Mouse (Mus musculus) G1E (cell line): Measurements from ENCODE around the gene Myo1d.

Source experiments
- CTCF ChIP-seq: IDR thresholded peaks from 2 replicates; pipeline ENCODE4 v1.5.1; 2012; ENCODE audit warnings: low read depth, low read length, inconsistent platforms, mixed read lengths
- GATA1 ChIP-seq: IDR thresholded peaks from 2 replicates; pipeline ENCODE4 v1.6.1; 2012; ENCODE audit warnings: borderline replicate concordance, low read length, inconsistent platforms, mixed read lengths
- GATA2 ChIP-seq: IDR thresholded peaks from 2 replicates; pipeline ENCODE4 v1.6.1; 2012; ENCODE audit warnings: low read depth, low read length, inconsistent platforms, borderline replicate concordance
- POLR2AphosphoS5 ChIP-seq: IDR thresholded peaks from 2 replicates; pipeline ENCODE4 v1.6.1; 2012; ENCODE audit warnings: low read depth, low read length, inconsistent platforms; ENCODE audit not compliant: insufficient replicate concordance
- TAL1 ChIP-seq: conservative IDR thresholded peaks from 2 replicates; pipeline ENCODE4 v1.6.1; 2012; ENCODE audit warnings: low read depth, low read length, inconsistent platforms, mixed read lengths

DNA sequence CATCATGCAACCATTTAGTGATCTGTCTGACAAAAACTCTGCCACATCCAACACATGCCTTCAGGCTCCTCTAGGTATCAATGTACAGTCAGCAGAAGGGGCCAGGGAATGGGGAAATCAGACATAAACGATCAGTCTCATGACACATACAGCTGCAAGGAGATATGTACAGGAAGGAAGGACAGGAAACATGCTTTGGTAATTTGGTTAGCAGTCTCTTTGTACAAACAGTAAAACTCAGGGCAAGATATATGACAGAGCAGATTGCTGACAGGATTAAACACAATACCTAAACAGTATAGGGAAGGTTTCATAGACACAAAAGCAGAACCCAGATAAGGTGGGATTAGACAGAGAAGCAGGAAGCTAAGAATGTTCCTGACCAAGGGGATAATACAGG, 60.8 kb downstream of the Myo1d start:
- TF ChIP-seq CTCF (no peak), POLR2AphosphoS5 (no peak), GATA1 (no peak), GATA2 (no peak), TAL1 (no peak)
